Mouse (Mus musculus) cortical plate, adult 2 months (tissue): ENCODE measurements around the gene Gm17571. TPM values are rescaled to one million over a fixed set of nuclear protein-coding genes. Genes with fewer than 3 reads are reported as not detected.
A peak's percentile ranks its signal among the peaks of the same experiment; 100 is the strongest.

Experiments
- H3K27ac ChIP-seq: fragments of 200-500 bp; 2 replicates; pipeline ENCODE4 v1.5.1; 2012; ENCODE audit warnings: low read length, control low read depth, inconsistent platforms; ENCODE audit not compliant: insufficient read depth
- H3K4me1 ChIP-seq: fragments of 200-500 bp; 2 replicates; pipeline ENCODE4 v1.6.1; 2011; ENCODE audit warnings: low read length; ENCODE audit not compliant: control insufficient read depth, insufficient read depth
- H3K4me3 ChIP-seq: fragments of 200-500 bp; 2 replicates; pipeline ENCODE4 v1.5.1; 2011; ENCODE audit warnings: mild to moderate bottlenecking, low read length, control low read depth; ENCODE audit not compliant: insufficient read depth
- CTCF ChIP-seq: fragments of 200-500 bp; IDR thresholded peaks from 2 replicates; pipeline ENCODE4 v1.5.1; 2011; ENCODE audit warnings: mild to moderate bottlenecking, control low read depth, low read length; ENCODE audit not compliant: insufficient read depth; ENCODE audit errors: extremely low read depth
- POLR2A ChIP-seq: fragments of 200-500 bp; IDR thresholded peaks from 2 replicates; pipeline ENCODE4 v1.6.1; 2011; ENCODE audit warnings: mild to moderate bottlenecking, low read length, control low read depth; ENCODE audit not compliant: insufficient read depth; ENCODE audit errors: extremely low read depth
- polyA plus RNA-seq: library from polyadenylated mRNA; depleted of rRNA; stranded (reverse); fragments of >200 nt; gene quantifications from 2 replicates; pipeline ENCODE4 v1.2.3, GENCODE M21; 2012; rRNA removed

Gene Gm17571
- polyA plus RNA-seq, 1 experiment, result not detected

GRCm38 (mm10) chr9:13433501-13434090 is 13.0 kb downstream of the Gm17571 start:
- Histone ChIP-seq H3K27ac (no peak overlapping the region), H3K4me3 (no peak overlapping the region), H3K4me1 (no peaks in the 10 kb centered on the region)
- TF ChIP-seq CTCF (no peak), POLR2A (no peak)

GRCm38 (mm10) chr9:13431646-13432045 is 14.9 kb downstream of the Gm17571 start:
- H3K27ac ChIP-seq, result no peak overlapping the region
- TF ChIP-seq POLR2A (no peak), CTCF (no peak)

GRCm38 (mm10) chr9:13430744-13431143 is 15.8 kb downstream of the Gm17571 start:
- TF ChIP-seq CTCF, result no peak
- no peak for TF ChIP-seq POLR2A
- H3K27ac ChIP-seq, result no peak overlapping the region
- no peaks in the 10 kb centered on the region for H3K4me1 ChIP-seq
- H3K4me3 ChIP-seq, result no peak overlapping the region

More at GRCm38 (mm10) chr9:13431646-13432045, 14.9 kb downstream of the Gm17571 start:
- Histone ChIP-seq H3K4me3 (no peak overlapping the region), H3K4me1 (no peaks in the 10 kb centered on the region)

- H3K4me3 ChIP-seq, result no peak overlapping the region
- TF ChIP-seq CTCF (no peak), POLR2A (no peak)
- no peak overlapping the region for H3K27ac ChIP-seq
These were observed 16.3 kb downstream of the Gm17571 start for GRCm38 (mm10) chr9:13430302-13430701.

GRCm38 (mm10) chr9:13429477-13430125 is 17.0 kb downstream of the Gm17571 start:
- TF ChIP-seq POLR2A, result no peak
- no peak for TF ChIP-seq CTCF
- Histone ChIP-seq H3K4me1 (no peaks in the 10 kb centered on the region), H3K27ac (no peak overlapping the region), H3K4me3 (no peak overlapping the region)

More at GRCm38 (mm10) chr9:13430302-13430701, 16.3 kb downstream of the Gm17571 start:
- H3K4me1 ChIP-seq, result no peaks in the 10 kb centered on the region

GRCm38 (mm10) chr9:13425031-13425940 is 21.3 kb downstream of the Gm17571 start:
- H3K27ac ChIP-seq, result peak overlapping the region; percentile 72
- no peaks in the 10 kb centered on the region for H3K4me1 ChIP-seq
- no peak overlapping the region for H3K4me3 ChIP-seq
- TF ChIP-seq POLR2A, result no peak
- no peak for TF ChIP-seq CTCF

GRCm38 (mm10) chr9:13414230-13414766 is 32.3 kb downstream of the Gm17571 start:
- Histone ChIP-seq H3K4me3 (no peak overlapping the region), H3K27ac (no peak overlapping the region), H3K4me1 (no peaks in the 10 kb centered on the region)
- no peak for TF ChIP-seq POLR2A
- TF ChIP-seq CTCF, result no peak

Other genes starting within 250 kb of the Gm17571 start
- gene Jrkl, start 200.9 kb downstream of the Gm17571 start, polyA plus RNA-seq, result 4.7 and 5.0 TPM in 2 replicates
- 17.4 and 18.2 TPM in 2 replicates for gene Ccdc82, start 199.8 kb downstream of the Gm17571 start, polyA plus RNA-seq
- gene Maml2, start 148.8 kb downstream of the Gm17571 start, polyA plus RNA-seq, result 5.5 and 6.6 TPM in 2 replicates